Comparison of ENCODE assay signal across 8 mouse cellular contexts in genomic region chr8:83956789-83957188, GRCm38 (mm10). TPM values are rescaled to one million over a fixed set of nuclear protein-coding genes. Genes with fewer than 3 reads are reported as not detected.
DNase-seq lines count a peak whose midpoint lies in the region; ATAC-seq and TF ChIP-seq lines count a peak whose summit lies in the region.

No protein-coding gene starts in this region.

- WGBS in kidney, postnatal 0 days = 26% methylated on average over 1 of the region's 1 CpGs
- 4% methylated on average over 1 of the region's 1 CpGs for WGBS in liver, postnatal 0 days (ENCODE audit: insufficient replicate concordance)

- H3K36me3 ChIP-seq in kidney, postnatal 0 days (ENCODE audit: insufficient read depth, low read length) = no peaks in the 10 kb centered on the region
- 0 out of 2 replicates have a peak, but pooled peaks cover 5% of the 10 kb centered on the region for H3K36me3 ChIP-seq in liver, postnatal 0 days (replicated peaks; ENCODE audit: insufficient read depth, low read length)

- ATAC-seq in kidney, postnatal 0 days (replicated peaks; ENCODE audit: low FRiP score, low read depth) = no peak
- no peak for ATAC-seq in liver, postnatal 0 days

- DNase-seq in kidney, postnatal 0 days (ENCODE audit: low spot score) = peak; percentile 58
- DNase-seq in kidney, adult 18-20 months = no peak
- peak; percentile 54 for DNase-seq in T-cell, adult 2 months (ENCODE audit: low spot score)
- DNase-seq in forelimb bud, embryonic 11.5 days (ENCODE audit: low read depth, low spot score) = peak; percentile 12
- DNase-seq in liver, postnatal 0 days = peak; percentile 54
- peak; percentile 53 for DNase-seq in thymus, postnatal 4 days
- DNase-seq in left cerebral cortex, postnatal 4 days = no peak
- no peak for DNase-seq in layer of hippocampus, postnatal 14 days (ENCODE audit: low spot score in 2 of 2)

- no peaks in the 10 kb centered on the region for H3K27me3 ChIP-seq in kidney, postnatal 0 days (ENCODE audit: insufficient read depth, low read length)
- no peaks in the 10 kb centered on the region for H3K27me3 ChIP-seq in liver, postnatal 0 days (ENCODE audit: insufficient read depth, low read length)

- intact Hi-C loops in left cerebral cortex, postnatal 4 days (cut with DNase I) = loop anchor here (10.0 kb wide), 1 partner anchor 182 kb away; no protein-coding TSS in a partner anchor

- H3K27ac ChIP-seq in kidney, postnatal 0 days = no peak overlapping the region
- no peak overlapping the region for H3K27ac ChIP-seq in liver, postnatal 0 days (ENCODE audit: low read depth)

- H3K4me1 ChIP-seq in kidney, postnatal 0 days (replicated peaks; ENCODE audit: insufficient read depth, low read length) = peaks cover 6% of the 10 kb centered on the region; the same call in 1 of the 2 replicates
- peaks cover 18% of the 10 kb centered on the region for H3K4me1 ChIP-seq in liver, postnatal 0 days (ENCODE audit: insufficient read depth)

- H3K4me3 ChIP-seq in kidney, postnatal 0 days (replicated peaks; ENCODE audit: low read depth, low read length) = no peak overlapping the region
- peak overlapping the region; percentile 88 for H3K4me3 ChIP-seq in liver, postnatal 0 days (ENCODE audit: low read depth, low read length)

- TF ChIP-seq CTCF in kidney, postnatal 0 days (IDR thresholded peaks at IDR 0.05; ENCODE audit: low read depth) = peak; percentile 50
- TF ChIP-seq CTCF in liver, postnatal 0 days (IDR thresholded peaks at IDR 0.05; ENCODE audit: low read depth) = peak; percentile 59

- H3K4me2 ChIP-seq in kidney, postnatal 0 days (ENCODE audit: low read length) = peak overlapping the region; percentile 90; the same call in 1 of the 2 replicates
- peak overlapping the region; percentile 98 for H3K4me2 ChIP-seq in liver, postnatal 0 days (ENCODE audit: low read depth, low read length)

- 0 out of 2 replicates have a peak overlapping the region, but pooled peaks have one; percentile 57 for H3K9ac ChIP-seq in kidney, postnatal 0 days (ENCODE audit: low read depth, low read length)
- H3K9ac ChIP-seq in liver, postnatal 0 days (replicated peaks) = peak overlapping the region; percentile 79

- no peaks in the 10 kb centered on the region for H3K9me3 ChIP-seq in kidney, postnatal 0 days (replicated peaks; ENCODE audit: low read length)
- H3K9me3 ChIP-seq in liver, postnatal 0 days (ENCODE audit: low read length) = no peaks in the 10 kb centered on the region

- no peak for TF ChIP-seq EP300 in liver, postnatal 0 days (IDR thresholded peaks at IDR 0.05; ENCODE audit: low read depth)

RNA-seq across cellular contexts. Expression of gene Asf1b, which starts 1.5 kb away (rescaled TPM):
- 23.0 and 27.8 TPM in 2 replicates for polyA plus RNA-seq in kidney, postnatal 0 days (2015; fragmentation: Nextera tagmentation; extraction: Ambion mirVana)
- polyA plus RNA-seq in liver, postnatal 0 days (2015; fragmentation: Nextera tagmentation; extraction: Ambion mirVana) = 50.6 and 55.4 TPM in 2 replicates
- 1 to 10 TPM; 2.5 to 2.7 TPM for total RNA-seq in left cerebral cortex, postnatal 4 days (2021)
- 1 to 10 TPM; 1.1 TPM for total RNA-seq in layer of hippocampus, postnatal 14 days (2021)

RNA-seq across cellular contexts. Expression of gene Gm10644, which starts 1.8 kb away (rescaled TPM):
- polyA plus RNA-seq in kidney, postnatal 0 days (2015; fragmentation: Nextera tagmentation; extraction: Ambion mirVana) = 0.46 and 0.47 TPM in 2 replicates
- 0.14 and 0.29 TPM in 2 replicates for polyA plus RNA-seq in liver, postnatal 0 days (2015; fragmentation: Nextera tagmentation; extraction: Ambion mirVana)
- under 1 TPM; 0.20 to 0.26 TPM for total RNA-seq in left cerebral cortex, postnatal 4 days (2021)
- under 1 TPM; 0.17 to 0.25 TPM for total RNA-seq in layer of hippocampus, postnatal 14 days (2021)

RNA-seq across cellular contexts. Expression of gene Prkaca, which starts 16.0 kb away (rescaled TPM):
- polyA plus RNA-seq in kidney, postnatal 0 days (2015; fragmentation: Nextera tagmentation; extraction: Ambion mirVana) = 104 and 109 TPM in 2 replicates
- polyA plus RNA-seq in liver, postnatal 0 days (2015; fragmentation: Nextera tagmentation; extraction: Ambion mirVana) = 28.2 and 33.9 TPM in 2 replicates
- total RNA-seq in left cerebral cortex, postnatal 4 days (2021) = 100 to 1,000 TPM; 199 to 209 TPM
- total RNA-seq in layer of hippocampus, postnatal 14 days (2021) = 100 to 1,000 TPM; 261 to 268 TPM

RNA-seq across cellular contexts. Expression of gene Samd1, which starts 40.7 kb away (rescaled TPM):
- 6.7 and 7.2 TPM in 2 replicates for polyA plus RNA-seq in kidney, postnatal 0 days (2015; fragmentation: Nextera tagmentation; extraction: Ambion mirVana)
- 3.5 and 3.8 TPM in 2 replicates for polyA plus RNA-seq in liver, postnatal 0 days (2015; fragmentation: Nextera tagmentation; extraction: Ambion mirVana)
- total RNA-seq in left cerebral cortex, postnatal 4 days (2021) = 10 to 100 TPM; 82.8 to 83.9 TPM
- 10 to 100 TPM; 51.0 to 52.7 TPM for total RNA-seq in layer of hippocampus, postnatal 14 days (2021)

RNA-seq across cellular contexts. Expression of gene 1700067K01Rik, which starts 44.5 kb away (rescaled TPM):
- polyA plus RNA-seq in kidney, postnatal 0 days (2015; fragmentation: Nextera tagmentation; extraction: Ambion mirVana) = 1.1 and 1.7 TPM in 2 replicates
- 0.87 and 0.99 TPM in 2 replicates for polyA plus RNA-seq in liver, postnatal 0 days (2015; fragmentation: Nextera tagmentation; extraction: Ambion mirVana)
- total RNA-seq in left cerebral cortex, postnatal 4 days (2021) = 1 to 10 TPM in 1 of 2 experiments, under 1 TPM in 1; 0.46 to 1.1 TPM
- total RNA-seq in layer of hippocampus, postnatal 14 days (2021) = 1 to 10 TPM in 1 of 2 experiments, under 1 TPM in 1; 0.39 to 1.2 TPM

Comparison
In these comparisons a context has a peak if more than half of its experiments do, and no peak if none do; other contexts are left out.
1. DNase-seq: peak in kidney, postnatal 0 days (single experiment), T-cell, adult 2 months (single experiment), forelimb bud, embryonic 11.5 days (single experiment), liver, postnatal 0 days (single experiment) and thymus, postnatal 4 days (single experiment); none in kidney, adult 18-20 months (single experiment), left cerebral cortex, postnatal 4 days (single experiment) and layer of hippocampus, postnatal 14 days (0 of 2).